Mouse (Mus musculus) left cerebral cortex, adult 8-10 months (tissue): ENCODE results near the gene Kat2a. TPM values are rescaled to one million over a fixed set of nuclear protein-coding genes. Genes with fewer than 3 reads are reported as not detected.
"Not testable (repeated sequence)": the region's sequence is repeated elsewhere in the genome, so short reads cannot be mapped to it uniquely, and the experiment has no call there.

Experiments used
- DNase-seq, 2 experiments: peaks; one replicate each; pipeline ENCODE4 v3.0.0; 2022; ENCODE audit warnings: low spot score in 2 of 2
- total RNA-seq, 4 experiments: library from RNA; stranded (reverse); gene quantifications; 2 replicates each; pipeline ENCODE4 v1.2.4; 2022

Gene Kat2a
- total RNA-seq, 4 experiments from 2014 or later, result 56.6 to 62.8 (median 59.2) TPM

- no peak for DNase-seq
Measured at GRCm38 (mm10) chr11:100677810-100678209, 34.5 kb downstream of the Kat2a start.

- DNase-seq, result no peak
Measured at GRCm38 (mm10) chr11:100673169-100673568, 39.1 kb downstream of the Kat2a start.

- DNase-seq, result no peak
Measured at GRCm38 (mm10) chr11:100671956-100672355, 40.3 kb downstream of the Kat2a start.

GRCm38 (mm10) chr11:100671049-100671448 lies 41.2 kb downstream of the Kat2a start:
- DNase-seq, result no peak

- DNase-seq, result no peak
Measured at GRCm38 (mm10) chr11:100659806-100660205, 52.5 kb downstream of the Kat2a start.

GRCm38 (mm10) chr11:100656458-100656857 lies 55.8 kb downstream of the Kat2a start:
- no peak for DNase-seq

- not testable (repeated sequence) for DNase-seq
Measured at GRCm38 (mm10) chr11:100655589-100655988, 56.7 kb downstream of the Kat2a start.

Other genes with a start within 250 kb of the Kat2a start
- gene Klhl11, start 239.7 kb downstream of the Kat2a start, total RNA-seq, result 10 to 100 TPM; 94.8 to 99.9 (median 97.3) TPM
- 100 to 1,000 TPM; 150 to 164 (median 156) TPM for gene Acly, start 184.5 kb downstream of the Kat2a start, total RNA-seq
- gene Ttc25, start 166.9 kb downstream of the Kat2a start, total RNA-seq, result 1 to 10 TPM in 3 of 4 experiments, under 1 TPM in 1; 0.98 to 2.2 (median 1.8) TPM
- 100 to 1,000 TPM; 220 to 251 (median 229) TPM for gene Cnp, start 137.6 kb downstream of the Kat2a start, total RNA-seq
- gene Nkiras2, start 93.2 kb downstream of the Kat2a start, total RNA-seq, result 10 to 100 TPM; 12.1 to 15.5 (median 13.2) TPM
- 100 to 1,000 TPM; 241 to 278 (median 260) TPM for gene Dnajc7, start 92.3 kb downstream of the Kat2a start, total RNA-seq
- gene Zfp385c, start 20.0 kb downstream of the Kat2a start, total RNA-seq, result 1 to 10 TPM in 1 of 4 experiments, under 1 TPM in 3; 0.11 to 1.1 (median 0.40) TPM
- 1 to 10 TPM; 1.6 to 2.1 (median 1.8) TPM for gene Dhx58, start 8.2 kb downstream of the Kat2a start, total RNA-seq
- not detected for gene Hspb9, start 1.4 kb upstream of the Kat2a start, total RNA-seq
- gene Rab5c, start 25.8 kb upstream of the Kat2a start, total RNA-seq, result 100 to 1,000 TPM; 148 to 157 (median 154) TPM
- gene Kcnh4, start 47.5 kb upstream of the Kat2a start, total RNA-seq, result 10 to 100 TPM; 18.4 to 20.2 (median 18.7) TPM
- gene Hcrt, start 50.5 kb upstream of the Kat2a start, total RNA-seq, result not detected
- gene Ghdc, start 58.5 kb upstream of the Kat2a start, total RNA-seq, result 1 to 10 TPM; 6.6 to 9.2 (median 8.0) TPM
- 10 to 100 TPM; 26.8 to 30.9 (median 30.6) TPM for gene Stat5b, start 138.3 kb upstream of the Kat2a start, total RNA-seq
- gene Stat5a, start 146.9 kb upstream of the Kat2a start, total RNA-seq, result 1 to 10 TPM; 2.0 to 2.8 (median 2.1) TPM
- 10 to 100 TPM; 39.0 to 54.7 (median 46.3) TPM for gene Stat3, start 227.1 kb upstream of the Kat2a start, total RNA-seq